Mouse (Mus musculus) hindbrain, embryonic 10.5 days (tissue): ENCODE results near the gene Ndufa4l2. TPM values are rescaled to one million over a fixed set of nuclear protein-coding genes. Genes with fewer than 3 reads are reported as not detected.

Source experiments
- DNase-seq: peaks from one replicate; pipeline ENCODE4 v3.0.0-alpha.2; 2017; ENCODE audit warnings: low spot score
- H3K27ac ChIP-seq: fragments of 300-500 bp; sonication (generic); 2 replicates; pipeline ENCODE4 v1.5.1; 2016; ENCODE audit warnings: mild to moderate bottlenecking, moderate library complexity
- H3K27me3 ChIP-seq: fragments of 300-500 bp; sonication (generic); 2 replicates; pipeline ENCODE4 v1.6.1; 2016; ENCODE audit warnings: mild to moderate bottlenecking; ENCODE audit not compliant: poor library complexity, insufficient read depth, severe bottlenecking
- H3K36me3 ChIP-seq: fragments of 300-500 bp; sonication (generic); 2 replicates; pipeline ENCODE4 v1.6.1; 2016; ENCODE audit warnings: mild to moderate bottlenecking, moderate library complexity
- H3K4me1 ChIP-seq: fragments of 300-500 bp; sonication (generic); replicated peaks from 2 replicates; pipeline ENCODE4 v1.6.1; 2016; ENCODE audit warnings: mild to moderate bottlenecking
- H3K4me3 ChIP-seq: fragments of 300-500 bp; sonication (generic); 2 replicates; pipeline ENCODE4 v1.5.1; 2016; ENCODE audit warnings: mild to moderate bottlenecking, moderate library complexity
- H3K9me3 ChIP-seq: fragments of 300-500 bp; sonication (generic); 2 replicates; pipeline ENCODE4 v1.6.1; 2016; ENCODE audit warnings: mild to moderate bottlenecking, moderate library complexity
- WGBS: fragments of 180-500 bp; shearing (Covaris S2); methylation state at CpG from one replicate; pipeline ENCODE4 v1.1.7; 2016; 5-methylcytosine and 5-hydroxymethylcytosine counted together
- polyA plus RNA-seq: library from polyadenylated mRNA; unstranded; fragments of >200 nt; fragmentation: Nextera tagmentation; extraction: Ambion mirVana; gene quantifications from 2 replicates; pipeline ENCODE4 v1.2.1, GENCODE M21; 2016

Ndufa4l2 gene
- polyA plus RNA-seq, 1 experiment from 2014 or later = 8.1 TPM

DNA sequence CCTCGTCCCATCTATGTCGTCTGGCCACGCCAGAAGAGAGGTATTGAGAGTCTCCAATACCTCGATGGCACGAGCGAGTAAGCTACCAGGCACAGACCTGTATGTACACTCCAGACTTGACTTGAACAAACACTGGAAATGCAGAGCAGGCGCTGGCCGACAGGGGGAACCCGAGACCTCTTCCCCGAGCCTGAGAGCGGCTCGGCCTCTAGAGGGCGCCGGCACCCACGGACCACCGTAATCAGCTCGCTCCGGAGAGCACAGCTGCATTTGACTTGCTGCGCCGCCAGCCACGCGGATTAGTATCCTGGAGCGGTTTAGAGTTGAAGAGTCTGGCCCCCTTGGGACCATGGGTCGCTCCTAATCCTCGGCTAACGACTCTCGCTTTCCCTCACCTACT is 2.0 kb upstream of the Ndufa4l2 start:
- WGBS = under 1% methylated on average over 27 of the region's 27 CpGs
- Histone ChIP-seq H3K27me3 (peaks cover 99% of the 10 kb centered on the region), H3K4me3 (peak overlapping the region; percentile 59)

DNA sequence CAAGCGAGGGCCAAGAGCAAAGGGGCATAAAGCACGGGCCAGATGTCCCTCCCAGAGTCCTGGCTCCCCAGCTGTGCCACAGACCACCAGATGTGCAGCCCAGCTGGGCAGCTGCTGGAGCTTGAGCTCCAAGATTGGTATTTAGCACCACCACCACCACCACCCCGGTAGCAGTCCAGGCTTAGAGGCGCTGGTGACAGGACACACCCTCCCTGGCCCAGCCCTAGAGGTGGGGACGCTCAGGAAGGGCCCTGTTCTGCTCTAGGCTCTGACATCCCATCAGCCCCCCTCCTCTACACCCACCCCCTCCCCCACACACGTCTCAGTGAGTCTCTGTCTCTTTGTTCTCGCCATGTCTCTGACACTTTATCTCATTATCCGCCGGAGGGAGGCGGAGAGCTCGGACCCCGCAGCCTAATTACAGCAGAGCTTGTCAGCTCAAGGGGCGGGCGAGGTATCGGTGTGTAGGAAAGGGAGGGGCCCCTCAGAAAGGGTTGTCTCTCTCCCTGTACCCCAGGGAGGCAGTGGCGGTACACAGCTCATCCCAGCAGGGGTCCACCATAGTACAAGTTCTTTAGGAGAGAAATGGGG is 1.2 kb upstream of the Ndufa4l2 start:
- H3K36me3 ChIP-seq = peaks cover 18% of the 10 kb centered on the region
- H3K27me3 ChIP-seq = peaks cover 99% of the 10 kb centered on the region
- no peaks in the 10 kb centered on the region for H3K9me3 ChIP-seq
- peak overlapping the region; percentile 89 for H3K27ac ChIP-seq
- WGBS = under 1% methylated on average over 16 of the region's 16 CpGs
- H3K4me1 ChIP-seq = peaks cover 99% of the 10 kb centered on the region
- H3K4me3 ChIP-seq = peak overlapping the region; percentile 59
- peak; percentile 63 for DNase-seq

More for the DNA sequence above, 2.0 kb upstream of the Ndufa4l2 start:
- no peaks in the 10 kb centered on the region for H3K9me3 ChIP-seq
- DNase-seq = peak; percentile 96
- peak overlapping the region; percentile 89 for H3K27ac ChIP-seq
- peaks cover 100% of the 10 kb centered on the region for H3K4me1 ChIP-seq
- peaks cover 10% of the 10 kb centered on the region for H3K36me3 ChIP-seq

DNA sequence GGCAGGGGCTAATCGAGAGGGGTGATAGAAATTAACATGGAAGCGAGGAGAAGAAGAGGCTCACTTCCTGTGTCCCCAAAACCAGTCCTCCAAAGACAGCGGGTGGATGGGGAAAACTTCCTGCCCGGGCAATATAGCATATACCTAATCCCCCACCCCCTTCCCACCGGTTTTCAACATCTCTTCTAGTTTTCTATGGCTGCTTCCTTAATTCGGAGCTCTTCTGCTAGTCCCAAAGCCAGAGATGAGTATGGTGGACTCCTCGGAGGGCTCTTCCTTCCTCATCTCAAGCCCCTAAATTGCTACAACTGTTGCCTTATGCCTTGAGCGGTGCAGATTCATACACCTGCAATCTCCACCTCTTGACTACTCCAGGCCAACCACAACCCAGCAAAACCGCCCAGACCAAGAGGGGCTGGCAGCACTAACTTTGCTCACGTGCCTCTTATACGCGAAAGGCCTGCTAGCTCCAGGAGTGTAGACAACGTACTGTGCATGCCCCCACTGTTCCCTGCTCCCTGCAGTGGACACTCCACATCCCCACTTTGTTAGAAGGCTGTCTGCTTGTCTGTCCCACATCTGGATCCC is 562 bp upstream of the Ndufa4l2 start:
- no peak for DNase-seq
- 11% methylated on average over 13 of the region's 13 CpGs for WGBS
- peaks cover 96% of the 10 kb centered on the region for H3K4me1 ChIP-seq
- peak overlapping the region; percentile 89 for H3K27ac ChIP-seq
- peaks cover 99% of the 10 kb centered on the region for H3K27me3 ChIP-seq
- H3K4me3 ChIP-seq = peak overlapping the region; percentile 59
- H3K36me3 ChIP-seq = peaks cover 24% of the 10 kb centered on the region
- H3K9me3 ChIP-seq = 0 out of 2 replicates have a peak, but pooled peaks cover under 1% of the 10 kb centered on the region

DNA sequence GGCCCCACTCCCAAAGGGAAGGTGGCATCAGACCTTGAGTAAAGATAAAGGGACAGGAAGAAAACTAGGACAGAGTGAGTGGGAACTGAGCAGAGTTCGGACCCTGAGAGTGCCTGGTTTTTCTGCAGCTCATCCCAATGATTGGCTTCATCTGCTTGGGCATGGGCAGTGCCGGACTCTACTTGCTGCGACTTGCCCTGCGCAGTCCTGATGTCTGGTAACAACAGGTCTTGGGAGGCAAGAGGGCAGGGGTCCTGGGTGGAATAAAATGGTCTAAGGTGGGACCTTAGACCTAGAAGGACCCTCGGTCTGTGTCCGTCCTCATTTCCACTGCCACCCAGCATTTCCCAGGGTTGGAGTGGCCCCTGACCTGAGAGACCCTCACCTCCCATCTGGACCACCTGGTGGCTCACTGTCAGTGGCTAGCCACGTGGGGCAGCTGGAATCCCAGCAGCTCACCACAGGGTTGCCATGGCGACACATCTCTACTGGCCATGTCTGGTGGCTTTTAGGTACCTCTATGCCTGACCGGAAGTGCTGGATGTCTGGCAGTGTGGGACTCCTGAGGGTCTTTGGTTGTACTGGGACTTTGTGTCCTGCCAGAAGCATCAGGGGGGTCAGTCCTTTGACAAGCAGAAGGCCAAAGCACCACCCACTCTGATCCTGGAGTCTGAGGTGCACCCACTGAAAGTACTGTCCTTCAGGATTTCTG is 660 bp downstream of the Ndufa4l2 start:
- Histone ChIP-seq H3K4me1 (peaks cover 95% of the 10 kb centered on the region), H3K27me3 (peaks cover 98% of the 10 kb centered on the region), H3K9me3 (0 out of 2 replicates have a peak, but pooled peaks cover 5% of the 10 kb centered on the region), H3K4me3 (peak overlapping the region; percentile 40), H3K27ac (peak overlapping the region; percentile 79), H3K36me3 (peaks cover 36% of the 10 kb centered on the region)
- DNase-seq = peak; percentile 43
- whole genome bisulfite sequencing = 20% methylated on average over 9 of the region's 9 CpGs

DNA sequence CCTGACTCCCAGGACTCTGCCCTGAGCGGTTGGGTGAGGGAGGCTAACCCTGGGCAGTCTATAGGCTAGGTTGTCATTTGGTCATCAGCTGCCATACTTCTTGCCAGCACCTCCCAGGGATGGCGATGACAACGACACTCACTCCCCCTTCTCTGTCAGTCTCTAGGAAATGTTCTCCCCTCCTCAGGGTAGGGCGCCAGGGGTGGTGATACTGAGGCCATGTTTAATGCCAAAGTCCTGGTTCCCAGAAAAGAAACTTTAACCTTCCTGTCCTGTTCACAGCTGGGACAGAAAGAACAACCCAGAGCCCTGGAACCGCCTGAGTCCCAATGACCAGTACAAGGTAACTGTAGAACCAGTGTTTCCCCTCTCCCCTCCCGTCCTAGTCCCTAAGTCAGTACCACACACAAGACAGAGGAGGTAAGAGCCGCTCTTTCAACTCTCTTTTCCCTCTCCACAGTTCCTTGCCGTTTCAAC is 1.3 kb downstream of the Ndufa4l2 start:
- H3K4me1 ChIP-seq = peaks cover 95% of the 10 kb centered on the region
- H3K27me3 ChIP-seq = peaks cover 92% of the 10 kb centered on the region
- peaks cover 41% of the 10 kb centered on the region for H3K36me3 ChIP-seq
- 0 out of 2 replicates have a peak, but pooled peaks cover 5% of the 10 kb centered on the region for H3K9me3 ChIP-seq
- peak overlapping the region; percentile 79 for H3K27ac ChIP-seq
- 14% methylated on average over 8 of the region's 8 CpGs for WGBS
- peak overlapping the region; percentile 40 for H3K4me3 ChIP-seq
- no peak for DNase-seq

DNA sequence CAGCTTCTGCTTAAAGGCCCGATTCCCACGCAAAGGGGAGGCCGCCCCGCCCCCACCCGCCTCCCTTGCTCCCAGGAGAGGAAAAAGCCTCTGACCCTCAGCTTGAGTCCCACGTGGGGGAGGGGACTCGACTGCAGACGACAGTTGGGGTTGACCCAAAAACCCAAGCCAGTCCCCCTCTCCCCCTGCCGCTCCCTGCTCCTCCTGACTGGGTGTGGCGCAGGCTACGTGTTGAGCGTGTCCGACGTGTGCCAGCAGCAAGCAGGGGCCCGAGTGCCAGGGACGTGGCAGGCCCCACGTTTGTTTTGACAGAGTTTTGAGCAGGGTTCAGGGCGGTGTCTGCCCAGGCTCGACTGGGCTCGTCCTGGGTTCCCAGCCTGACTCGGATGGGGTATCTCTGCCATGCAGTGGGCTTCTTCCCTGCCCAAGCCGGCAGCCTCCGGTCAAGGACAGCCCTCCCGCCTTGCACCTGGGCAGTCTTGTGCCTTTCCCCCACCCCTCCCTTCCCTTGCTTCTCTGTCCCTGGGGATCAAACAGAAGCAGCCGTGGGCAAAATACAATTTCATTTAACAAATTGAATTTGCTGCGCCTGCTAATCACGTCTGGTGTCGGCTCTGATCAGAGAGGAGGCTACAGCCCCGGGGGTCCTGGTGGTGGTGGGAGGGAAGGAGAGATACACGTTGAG is 2.0 kb downstream of the Ndufa4l2 start:
- H3K27me3 ChIP-seq = peaks cover 90% of the 10 kb centered on the region
- 6% methylated on average over 30 of the region's 30 CpGs for WGBS
- 0 out of 2 replicates have a peak, but pooled peaks cover 5% of the 10 kb centered on the region for H3K9me3 ChIP-seq
- H3K27ac ChIP-seq = peak overlapping the region; percentile 79
- peaks cover 95% of the 10 kb centered on the region for H3K4me1 ChIP-seq
- DNase-seq = peak; percentile 59
- peaks cover 41% of the 10 kb centered on the region for H3K36me3 ChIP-seq
- H3K4me3 ChIP-seq = peak overlapping the region; percentile 40

DNA sequence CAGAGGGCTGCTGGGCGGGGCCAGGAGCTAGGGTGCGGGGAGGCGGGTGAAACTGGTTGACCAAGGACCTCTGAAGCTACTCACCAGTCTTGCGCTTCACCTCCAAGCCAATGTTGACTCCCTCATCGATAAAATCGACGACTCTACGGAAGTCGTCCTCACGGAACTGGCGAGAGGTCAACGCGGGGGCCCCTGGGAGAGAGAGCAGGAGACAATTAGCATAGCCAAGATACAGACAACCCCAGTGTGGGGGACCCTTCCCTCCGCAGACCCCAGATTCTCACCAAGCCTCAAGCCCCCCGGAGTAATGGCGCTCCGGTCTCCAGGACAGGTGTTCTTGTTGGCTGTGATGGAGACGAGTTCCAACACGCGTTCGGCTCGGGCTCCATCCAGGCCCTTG is 3.2 kb downstream of the Ndufa4l2 start:
- no peak for DNase-seq
- WGBS = 91% methylated on average over 22 of the region's 22 CpGs
- Histone ChIP-seq H3K4me1 (peaks cover 87% of the 10 kb centered on the region), H3K4me3 (no peak overlapping the region), H3K36me3 (peaks cover 41% of the 10 kb centered on the region), H3K9me3 (0 out of 2 replicates have a peak, but pooled peaks cover 5% of the 10 kb centered on the region), H3K27me3 (peaks cover 83% of the 10 kb centered on the region), H3K27ac (no peak overlapping the region)

DNA sequence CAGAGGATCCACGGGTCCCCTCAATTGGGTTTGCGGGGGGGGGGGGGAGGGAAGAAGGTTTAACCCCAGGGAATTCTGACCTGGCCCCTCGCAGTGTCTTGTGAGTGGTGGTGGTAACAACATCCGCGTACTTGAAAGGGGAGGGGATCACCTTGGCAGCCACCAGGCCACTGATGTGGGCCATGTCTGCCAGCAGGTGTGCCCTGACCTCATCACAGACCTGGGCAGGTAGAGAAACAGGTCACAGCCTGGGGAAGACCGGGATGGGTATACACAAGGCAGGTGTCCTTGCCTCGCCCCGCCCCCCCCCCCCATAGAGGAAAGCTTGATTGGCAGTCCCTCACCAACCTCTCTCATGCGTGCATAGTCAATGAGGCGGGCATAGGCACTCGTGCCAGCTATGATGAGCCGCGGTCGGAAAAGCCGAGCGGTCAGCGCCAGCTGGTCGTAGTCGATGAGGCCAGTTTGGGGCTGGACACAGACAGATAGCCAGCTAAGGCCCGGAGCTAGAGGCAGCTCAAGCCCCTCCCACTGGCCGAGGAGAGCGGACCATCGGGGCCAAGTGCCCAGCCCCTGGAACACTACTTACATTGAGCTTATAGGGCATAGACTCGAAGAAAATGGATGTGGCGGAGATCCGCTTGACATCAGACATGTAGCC is 4.4 kb downstream of the Ndufa4l2 start:
- no peak for DNase-seq
- H3K27ac ChIP-seq = no peak overlapping the region
- peaks cover 83% of the 10 kb centered on the region for H3K27me3 ChIP-seq
- H3K36me3 ChIP-seq = peaks cover 41% of the 10 kb centered on the region
- peaks cover 77% of the 10 kb centered on the region for H3K4me1 ChIP-seq
- no peak overlapping the region; the same call in 1 of the 2 replicates for H3K4me3 ChIP-seq
- H3K9me3 ChIP-seq = 0 out of 2 replicates have a peak, but pooled peaks cover 5% of the 10 kb centered on the region
- 95% methylated on average over 25 of the region's 26 CpGs for WGBS

DNA sequence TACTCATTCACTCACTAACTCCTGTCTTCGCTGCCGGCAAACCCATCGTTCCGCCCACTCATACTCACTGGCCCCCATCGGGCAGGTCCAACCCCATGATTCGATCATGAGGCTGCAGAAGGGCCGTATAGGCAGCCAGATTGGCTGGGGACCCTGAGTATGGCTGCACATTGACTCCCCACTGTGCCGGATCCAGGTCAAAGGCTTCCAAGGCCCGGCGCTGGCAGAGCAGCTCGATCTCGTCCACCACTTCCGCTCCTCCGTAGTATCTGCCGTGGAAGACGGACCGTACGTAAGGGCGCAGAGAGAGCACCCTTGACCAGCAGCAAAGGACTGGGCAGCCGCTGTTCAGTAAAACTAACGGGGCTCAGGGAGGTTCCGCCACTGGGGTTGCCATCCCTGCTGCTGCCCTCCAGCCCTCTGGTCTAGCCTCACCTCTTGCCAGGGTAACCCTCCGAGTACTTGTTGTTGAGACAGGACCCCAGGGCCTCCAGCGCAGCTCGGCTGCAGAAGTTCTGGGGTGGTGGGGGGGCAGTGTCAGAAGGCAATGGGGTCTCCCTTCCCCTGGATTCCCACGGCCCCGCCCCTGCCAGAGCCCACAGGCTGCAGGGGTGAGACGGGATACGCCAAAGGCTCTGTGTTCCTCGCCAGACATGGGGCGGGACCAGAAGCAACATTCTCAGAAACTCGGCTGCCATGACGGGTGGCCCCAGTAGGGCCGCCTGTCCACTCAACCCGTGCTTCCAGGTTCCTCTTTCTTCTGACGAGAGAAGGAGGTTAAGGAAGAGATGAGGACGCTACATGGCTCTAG is 5.3 kb downstream of the Ndufa4l2 start:
- DNase-seq = no peak
- Histone ChIP-seq H3K4me1 (peaks cover 77% of the 10 kb centered on the region), H3K27me3 (peaks cover 83% of the 10 kb centered on the region), H3K4me3 (peak overlapping the region; percentile 67; the same call in 1 of the 2 replicates), H3K9me3 (0 out of 2 replicates have a peak, but pooled peaks cover 5% of the 10 kb centered on the region), H3K36me3 (peaks cover 41% of the 10 kb centered on the region), H3K27ac (peak overlapping the region; percentile 35; the same call in 1 of the 2 replicates)
- 95% methylated on average over 37 of the region's 37 CpGs for WGBS

DNA sequence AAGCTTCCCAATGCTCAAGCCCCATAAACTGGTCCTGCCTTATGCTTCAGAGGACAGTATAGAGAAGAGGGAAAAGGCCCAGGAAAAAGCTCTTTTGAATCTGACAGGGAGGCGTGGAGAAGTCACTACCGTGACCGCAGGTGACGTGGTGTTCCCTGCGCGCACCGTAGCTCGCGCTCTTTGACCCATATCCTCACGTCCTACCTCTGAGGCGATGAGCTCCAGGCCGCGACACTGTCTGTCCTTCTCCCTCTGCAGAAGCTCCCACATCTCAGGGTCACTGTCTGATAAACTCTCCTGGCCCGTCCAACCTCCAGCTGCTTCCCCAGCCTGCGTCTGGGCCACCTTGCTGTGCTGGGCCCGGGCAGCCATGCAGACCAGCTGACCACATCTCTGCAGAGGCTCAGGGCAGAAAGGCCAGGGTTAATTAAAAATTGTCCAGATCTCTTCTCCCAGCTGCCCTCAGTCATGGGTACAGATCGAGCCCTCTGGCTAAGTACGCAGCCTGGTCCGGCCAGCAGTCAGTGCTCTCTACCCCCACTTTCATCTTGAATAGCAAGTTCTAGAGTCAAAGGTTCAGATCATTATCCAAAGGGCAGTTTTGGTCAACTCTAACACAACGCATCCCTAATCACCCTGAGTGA is 6.1 kb downstream of the Ndufa4l2 start:
- peaks cover 77% of the 10 kb centered on the region for H3K4me1 ChIP-seq
- H3K9me3 ChIP-seq = 0 out of 2 replicates have a peak, but pooled peaks cover 5% of the 10 kb centered on the region
- peaks cover 83% of the 10 kb centered on the region for H3K27me3 ChIP-seq
- no peak for DNase-seq
- H3K27ac ChIP-seq = peak overlapping the region; percentile 89; the same call in 1 of the 2 replicates
- WGBS = 82% methylated on average over 20 of the region's 20 CpGs
- peak overlapping the region; percentile 67 for H3K4me3 ChIP-seq
- H3K36me3 ChIP-seq = peaks cover 41% of the 10 kb centered on the region

DNA sequence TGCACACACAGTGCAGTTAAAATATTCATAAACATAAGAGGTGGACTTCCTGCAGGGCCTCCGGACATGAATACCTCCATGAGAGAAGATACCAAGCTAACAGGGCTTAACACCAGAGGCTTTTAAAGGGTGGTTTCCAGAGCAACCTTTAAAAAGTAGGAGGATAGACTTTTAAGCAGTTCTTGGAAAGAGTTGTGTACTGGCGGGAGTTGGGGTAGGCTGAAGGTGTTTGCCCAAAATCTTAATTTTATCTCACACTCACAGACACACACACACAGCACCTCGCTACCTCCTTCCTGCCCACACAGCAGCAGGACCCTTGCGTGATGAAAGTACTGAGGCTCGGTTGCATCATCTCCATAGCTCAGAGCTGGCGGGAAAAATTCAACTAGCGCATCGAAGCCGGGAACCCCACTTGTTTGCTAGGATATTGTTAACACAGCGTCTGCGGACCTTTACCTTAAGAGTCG is 6.9 kb downstream of the Ndufa4l2 start:
- no peak for DNase-seq
- peaks cover 83% of the 10 kb centered on the region for H3K27me3 ChIP-seq
- H3K27ac ChIP-seq = peak overlapping the region; percentile 89
- H3K9me3 ChIP-seq = 0 out of 2 replicates have a peak, but pooled peaks cover 5% of the 10 kb centered on the region
- H3K4me3 ChIP-seq = peak overlapping the region; percentile 67
- H3K36me3 ChIP-seq = peaks cover 41% of the 10 kb centered on the region
- 13% methylated on average over 12 of the region's 12 CpGs for WGBS
- H3K4me1 ChIP-seq = peaks cover 77% of the 10 kb centered on the region
